Mouse (Mus musculus) embryonic facial prominence, embryonic 11.5 days (tissue): ENCODE measurements around the gene Klhl5. TPM values are rescaled to one million over a fixed set of nuclear protein-coding genes. Genes with fewer than 3 reads are reported as not detected.

Experiments
- ATAC-seq: fragments of 200-750 bp; cut with Nextera tagmentation; replicated peaks from 2 replicates; pipeline ENCODE4 v1.8.0; 2017; ENCODE audit warnings: low read depth; ENCODE audit not compliant: insufficient number of reproducible peaks, low FRiP score, low TSS enrichment
- DNase-seq: peaks from one replicate; pipeline ENCODE4 v3.0.0-alpha.2; 2015; ENCODE audit warnings: low spot score
- H3K27ac ChIP-seq: fragments of 300-500 bp; sonication (generic); replicated peaks from 2 replicates; pipeline ENCODE4 v1.5.1; 2014; ENCODE audit warnings: mild to moderate bottlenecking, low read depth, low read length, control low read depth
- H3K27me3 ChIP-seq: fragments of 300-500 bp; sonication (generic); 2 replicates; pipeline ENCODE4 v1.6.1; 2014; ENCODE audit warnings: mild to moderate bottlenecking, low read length, moderate library complexity, mixed read lengths; ENCODE audit not compliant: control insufficient read depth, insufficient read depth
- H3K36me3 ChIP-seq: fragments of 300-500 bp; sonication (generic); replicated peaks from 2 replicates; pipeline ENCODE4 v1.6.1; 2014; ENCODE audit warnings: low read depth, mild to moderate bottlenecking, low read length, moderate library complexity, mixed read lengths; ENCODE audit not compliant: control insufficient read depth, insufficient read depth
- H3K4me1 ChIP-seq: fragments of 300-500 bp; sonication (generic); 2 replicates; pipeline ENCODE4 v1.6.1; 2014; ENCODE audit warnings: low read length, mixed read lengths; ENCODE audit not compliant: control insufficient read depth, insufficient read depth
- H3K4me2 ChIP-seq: fragments of 300-500 bp; sonication (generic); 2 replicates; pipeline ENCODE4 v1.6.1; 2014; ENCODE audit warnings: low read depth, mild to moderate bottlenecking, control low read depth, low read length, moderate library complexity
- H3K4me3 ChIP-seq: fragments of 300-500 bp; sonication (generic); 2 replicates; pipeline ENCODE4 v1.5.1; 2014; ENCODE audit warnings: low read depth, low read length, control low read depth
- H3K9ac ChIP-seq: fragments of 300-500 bp; sonication (generic); replicated peaks from 2 replicates; pipeline ENCODE4 v1.6.1; 2014; ENCODE audit warnings: mild to moderate bottlenecking, control low read depth, low read length
- H3K9me3 ChIP-seq: fragments of 300-500 bp; sonication (generic); replicated peaks from 2 replicates; pipeline ENCODE4 v1.6.1; 2016; ENCODE audit warnings: mild to moderate bottlenecking, low read length, inconsistent platforms, mixed read lengths; ENCODE audit not compliant: control insufficient read depth
- WGBS: fragments of 180-500 bp; shearing (Covaris S2); extraction: QIAGEN DNeasy Blood & Tissue Kit; methylation state at CpG from one replicate; pipeline ENCODE4 v1.1.7; 2014; 5-methylcytosine and 5-hydroxymethylcytosine counted together
- polyA plus RNA-seq: library from polyadenylated mRNA; unstranded; fragments of >200 nt; fragmentation: Nextera tagmentation; extraction: Ambion mirVana; gene quantifications from 2 replicates; pipeline ENCODE4 v1.2.1, GENCODE M21; 2014

Klhl5 gene
- polyA plus RNA-seq, 1 experiment from 2014 or later, result 13.5 TPM

DNA sequence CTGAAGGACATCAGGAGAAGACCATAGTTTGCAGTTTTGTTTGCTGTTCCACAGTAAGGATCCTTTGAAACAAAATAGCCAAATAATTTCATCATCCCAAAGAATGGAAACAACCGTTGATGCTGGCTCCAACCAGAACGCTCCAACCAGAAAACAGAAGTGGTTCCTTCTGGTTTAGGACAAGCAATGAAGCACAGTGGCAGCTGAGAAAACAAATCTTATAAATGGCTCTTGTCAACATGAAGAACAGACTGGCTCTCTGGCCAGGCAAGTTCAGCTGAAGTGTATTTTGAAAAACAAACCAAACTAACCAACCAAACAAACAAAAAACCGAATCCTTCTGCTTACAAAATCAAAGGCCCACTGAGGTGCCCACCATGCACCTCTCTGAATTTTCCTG lies 17.6 kb upstream of the Klhl5 start:
- no peak overlapping the region for H3K27ac ChIP-seq
- ATAC-seq, result no peak
- H3K9me3 ChIP-seq, result no peaks in the 10 kb centered on the region
- no peaks in the 10 kb centered on the region for H3K4me1 ChIP-seq
- H3K4me3 ChIP-seq, result no peak overlapping the region
- no peak for DNase-seq
- no peaks in the 10 kb centered on the region for H3K36me3 ChIP-seq
- H3K27me3 ChIP-seq, result no peaks in the 10 kb centered on the region
- 56% methylated on average over 3 of the region's 3 CpGs for WGBS
- H3K4me2 ChIP-seq, result no peak overlapping the region
- H3K9ac ChIP-seq, result no peak overlapping the region

DNA sequence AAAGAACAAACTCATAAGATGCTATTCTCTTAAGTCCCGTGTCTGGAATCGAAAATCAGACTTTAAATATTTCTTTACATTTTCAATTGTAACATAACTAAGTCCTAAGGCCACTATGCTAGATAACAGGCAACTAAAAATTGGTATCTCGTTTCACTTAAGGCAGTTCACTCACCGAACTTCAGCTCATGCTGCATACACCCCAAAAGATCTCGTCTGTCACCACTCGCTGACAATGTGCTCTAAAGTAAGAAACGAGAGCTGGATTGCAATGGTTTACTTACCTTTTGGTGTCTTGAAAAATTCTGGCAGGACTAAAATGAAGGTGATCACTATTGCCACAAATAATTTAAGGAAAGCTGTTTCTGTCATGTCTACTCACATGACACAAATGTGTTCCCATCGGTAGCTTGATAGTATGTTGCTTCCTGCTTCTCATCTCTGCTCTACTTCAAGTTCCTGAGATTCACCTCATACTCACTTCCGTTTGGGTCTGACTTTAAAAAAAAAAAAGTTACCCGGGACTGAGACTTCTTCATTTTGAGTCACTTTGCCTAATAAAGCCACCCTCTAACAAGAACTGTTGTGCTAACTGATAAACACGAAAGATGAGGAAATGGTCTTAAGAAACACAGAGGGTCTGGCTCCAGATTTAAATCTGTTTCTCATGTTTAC lies 16.0 kb upstream of the Klhl5 start:
- no peaks in the 10 kb centered on the region for H3K9me3 ChIP-seq
- no peaks in the 10 kb centered on the region for H3K36me3 ChIP-seq
- no peak overlapping the region for H3K9ac ChIP-seq
- no peaks in the 10 kb centered on the region for H3K27me3 ChIP-seq
- H3K27ac ChIP-seq, result no peak overlapping the region
- WGBS, result 68% methylated on average over 11 of the region's 11 CpGs
- no peaks in the 10 kb centered on the region for H3K4me1 ChIP-seq
- no peak for DNase-seq
- no peak overlapping the region for H3K4me3 ChIP-seq
- ATAC-seq, result no peak
- no peak overlapping the region for H3K4me2 ChIP-seq

DNA sequence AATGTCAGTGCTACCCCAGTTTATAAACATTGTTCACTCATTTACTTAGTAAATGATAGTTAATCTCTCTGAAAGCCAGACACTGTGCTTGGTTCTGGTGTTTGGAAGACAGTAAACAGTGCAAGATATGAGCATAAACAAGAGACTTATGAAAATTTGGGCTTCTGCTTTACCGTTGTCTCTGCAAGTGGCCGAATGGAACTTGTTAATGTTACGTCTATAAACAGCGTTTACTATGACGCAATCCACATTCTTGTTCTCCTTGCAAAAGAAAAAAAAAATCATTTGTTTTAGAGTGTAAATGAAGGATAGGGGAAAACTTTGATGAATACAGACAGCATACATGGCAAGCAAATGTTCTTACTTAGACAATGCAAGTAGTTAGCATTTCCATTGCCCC lies 15.4 kb upstream of the Klhl5 start, which contains the start of gene Tmem156:
TSS of gene Tmem156 (minus strand) at position 212 of the 400 bp plus-strand sequence.
- DNase-seq (no peak), ATAC-seq (no peak)
- Histone ChIP-seq H3K27me3 (no peaks in the 10 kb centered on the region), H3K4me2 (no peak within 1 kb of the TSS), H3K27ac (no peak within 1 kb of the TSS), H3K9ac (no peak within 1 kb of the TSS), H3K9me3 (no peaks in the 10 kb centered on the region), H3K36me3 (no peaks in the 10 kb centered on the region), H3K4me1 (no peaks in the 10 kb centered on the region), H3K4me3 (no peak within 1 kb of the TSS)
- WGBS, result 81% methylated on average over 5 of the region's 5 CpGs

DNA sequence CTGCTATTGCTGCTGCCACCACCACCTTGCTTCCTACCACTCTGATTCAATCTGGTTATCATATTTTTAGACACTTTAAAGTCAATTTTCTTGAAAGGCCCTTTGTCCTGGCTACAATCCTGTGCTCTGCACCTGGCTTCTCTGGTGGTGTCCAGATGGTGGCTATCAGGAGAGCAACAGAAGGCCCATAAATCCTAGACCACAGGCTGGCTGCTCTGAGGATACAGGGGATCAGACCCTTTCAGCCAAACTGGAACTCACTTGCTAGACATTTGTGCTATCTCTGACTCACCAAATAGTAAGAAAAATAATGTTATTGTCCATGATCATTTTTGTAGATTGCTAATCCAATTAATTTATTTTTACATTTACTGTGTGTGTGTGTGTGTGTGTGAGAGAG lies 13.6 kb upstream of the Klhl5 start:
- Histone ChIP-seq H3K27ac (no peak overlapping the region), H3K4me1 (no peaks in the 10 kb centered on the region), H3K36me3 (no peaks in the 10 kb centered on the region), H3K9ac (no peak overlapping the region), H3K4me2 (no peak overlapping the region), H3K4me3 (no peak overlapping the region), H3K27me3 (no peaks in the 10 kb centered on the region), H3K9me3 (no peaks in the 10 kb centered on the region)
- DNase-seq, result no peak
- ATAC-seq, result no peak

DNA sequence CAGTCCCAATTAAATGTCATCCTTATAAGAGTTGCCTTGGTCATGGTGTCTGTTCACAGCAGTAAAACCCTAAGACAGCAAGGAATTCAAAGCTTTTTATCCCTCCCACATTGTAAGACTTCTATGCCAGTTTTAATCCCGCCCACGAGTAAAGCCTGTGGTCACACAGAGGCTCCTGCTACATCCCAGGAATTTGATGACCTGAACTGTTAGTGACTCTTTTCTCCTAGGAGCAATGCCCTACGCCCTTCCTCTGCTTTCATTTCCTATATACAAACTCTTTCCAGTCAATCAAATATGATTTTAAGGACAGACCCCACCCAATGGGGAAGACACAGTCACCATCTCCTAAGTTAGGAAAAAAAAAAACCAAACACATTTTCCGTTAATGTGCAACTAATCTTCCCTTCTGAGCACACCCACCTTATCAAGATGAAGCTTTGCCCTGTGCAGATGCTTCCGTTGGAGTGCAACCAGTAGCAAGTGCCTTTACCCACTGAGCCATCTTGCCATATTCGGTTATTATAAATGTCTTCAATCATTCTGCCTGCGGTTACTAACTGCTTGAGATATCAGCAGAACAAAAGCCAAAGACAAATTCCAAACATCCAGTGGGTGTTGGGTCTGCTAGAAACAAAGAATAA lies 12.3 kb upstream of the Klhl5 start:
- whole genome bisulfite sequencing, result 91% methylated on average over 7 of the region's 7 CpGs
- no peaks in the 10 kb centered on the region for H3K9me3 ChIP-seq

DNA sequence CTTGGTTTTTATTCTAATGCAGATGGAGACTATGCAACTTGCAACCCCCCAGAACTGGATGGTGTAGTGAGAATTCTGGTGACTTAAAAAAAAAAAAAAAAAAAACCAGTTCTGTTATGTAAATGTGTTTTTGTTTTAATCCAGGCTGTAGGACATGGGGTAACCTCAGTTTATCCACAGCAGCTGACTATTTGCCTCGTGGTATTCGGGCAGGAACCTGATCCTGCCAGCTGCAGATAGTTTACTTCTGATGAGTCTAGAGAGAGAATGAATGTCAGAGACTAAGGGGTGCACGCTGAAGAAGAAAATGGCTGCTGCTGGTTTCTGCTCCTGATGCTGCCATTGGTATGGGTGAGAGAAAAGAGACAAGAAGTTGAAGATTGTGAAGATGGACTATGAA lies 11.3 kb upstream of the Klhl5 start:
- WGBS, result 70% methylated on average over 3 of the region's 3 CpGs
- ATAC-seq, result no peak
- no peak for DNase-seq

More for the DNA sequence above, 12.3 kb upstream of the Klhl5 start:
- H3K4me2 ChIP-seq, result no peak overlapping the region
- DNase-seq, result no peak
- H3K36me3 ChIP-seq, result no peaks in the 10 kb centered on the region
- H3K4me3 ChIP-seq, result no peak overlapping the region
- H3K9ac ChIP-seq, result no peak overlapping the region
- no peaks in the 10 kb centered on the region for H3K27me3 ChIP-seq
- H3K4me1 ChIP-seq, result no peaks in the 10 kb centered on the region
- no peak for ATAC-seq
- H3K27ac ChIP-seq, result no peak overlapping the region

DNA sequence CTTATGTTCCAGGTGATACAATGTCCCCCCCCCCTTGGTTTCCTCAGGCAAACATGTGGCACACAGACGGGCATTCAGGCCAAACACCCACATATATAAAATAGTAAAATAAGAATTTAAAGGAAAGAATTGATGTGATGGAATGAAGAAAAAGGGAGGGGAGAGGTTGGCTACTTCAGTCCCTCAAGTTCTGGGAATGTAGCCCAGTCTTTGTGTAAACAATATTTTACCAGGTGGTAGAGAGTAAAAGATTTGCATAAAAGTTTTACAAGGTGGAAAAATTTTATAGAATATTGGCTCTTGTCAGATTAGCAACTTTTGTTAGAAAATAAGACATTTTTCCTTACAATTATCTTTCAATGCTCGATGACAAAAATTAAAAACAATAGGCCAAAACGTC lies 10.5 kb upstream of the Klhl5 start:
- H3K9ac ChIP-seq, result no peak overlapping the region
- H3K4me3 ChIP-seq, result no peak overlapping the region
- DNase-seq, result no peak
- no peaks in the 10 kb centered on the region for H3K4me1 ChIP-seq
- no peaks in the 10 kb centered on the region for H3K36me3 ChIP-seq
- no peaks in the 10 kb centered on the region for H3K9me3 ChIP-seq
- no peak for ATAC-seq
- no peaks in the 10 kb centered on the region for H3K27me3 ChIP-seq
- no peak overlapping the region for H3K27ac ChIP-seq
- 73% methylated on average over 3 of the region's 3 CpGs for WGBS
- no peak overlapping the region for H3K4me2 ChIP-seq

More for the DNA sequence above, 11.3 kb upstream of the Klhl5 start:
- Histone ChIP-seq H3K4me2 (no peak overlapping the region), H3K4me3 (no peak overlapping the region), H3K36me3 (no peaks in the 10 kb centered on the region), H3K4me1 (no peaks in the 10 kb centered on the region), H3K27me3 (no peaks in the 10 kb centered on the region), H3K9ac (no peak overlapping the region), H3K9me3 (no peaks in the 10 kb centered on the region), H3K27ac (no peak overlapping the region)

DNA sequence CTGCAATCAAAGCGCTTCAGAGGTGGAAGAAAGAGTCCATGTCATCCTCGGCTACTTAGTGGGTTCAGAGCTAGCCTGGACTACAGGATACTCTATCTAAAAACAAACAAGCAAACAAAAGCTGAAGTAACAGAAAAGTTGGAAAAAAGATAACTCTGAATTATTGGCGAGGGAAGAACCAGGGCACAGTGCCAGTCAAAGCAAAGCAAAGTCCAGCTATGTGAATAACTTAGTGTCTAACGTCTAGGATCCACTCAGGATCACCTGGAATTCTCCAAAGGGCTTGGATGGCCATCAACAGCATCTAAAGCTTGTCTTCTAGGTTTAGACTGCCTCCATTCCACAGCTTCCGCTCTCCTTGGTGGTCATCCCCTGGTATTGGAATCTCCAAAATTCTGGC lies 9.9 kb upstream of the Klhl5 start:
- no peaks in the 10 kb centered on the region for H3K27me3 ChIP-seq
- 88% methylated on average over 5 of the region's 5 CpGs for WGBS
- no peak overlapping the region for H3K27ac ChIP-seq
- no peaks in the 10 kb centered on the region for H3K36me3 ChIP-seq
- H3K9me3 ChIP-seq, result no peaks in the 10 kb centered on the region
- no peak for ATAC-seq
- H3K4me2 ChIP-seq, result no peak overlapping the region
- no peak overlapping the region for H3K4me3 ChIP-seq
- DNase-seq, result no peak
- no peaks in the 10 kb centered on the region for H3K4me1 ChIP-seq
- H3K9ac ChIP-seq, result no peak overlapping the region
